Comparison of ENCODE assay signal across 8 mouse cellular contexts in the genomic region with DNA sequence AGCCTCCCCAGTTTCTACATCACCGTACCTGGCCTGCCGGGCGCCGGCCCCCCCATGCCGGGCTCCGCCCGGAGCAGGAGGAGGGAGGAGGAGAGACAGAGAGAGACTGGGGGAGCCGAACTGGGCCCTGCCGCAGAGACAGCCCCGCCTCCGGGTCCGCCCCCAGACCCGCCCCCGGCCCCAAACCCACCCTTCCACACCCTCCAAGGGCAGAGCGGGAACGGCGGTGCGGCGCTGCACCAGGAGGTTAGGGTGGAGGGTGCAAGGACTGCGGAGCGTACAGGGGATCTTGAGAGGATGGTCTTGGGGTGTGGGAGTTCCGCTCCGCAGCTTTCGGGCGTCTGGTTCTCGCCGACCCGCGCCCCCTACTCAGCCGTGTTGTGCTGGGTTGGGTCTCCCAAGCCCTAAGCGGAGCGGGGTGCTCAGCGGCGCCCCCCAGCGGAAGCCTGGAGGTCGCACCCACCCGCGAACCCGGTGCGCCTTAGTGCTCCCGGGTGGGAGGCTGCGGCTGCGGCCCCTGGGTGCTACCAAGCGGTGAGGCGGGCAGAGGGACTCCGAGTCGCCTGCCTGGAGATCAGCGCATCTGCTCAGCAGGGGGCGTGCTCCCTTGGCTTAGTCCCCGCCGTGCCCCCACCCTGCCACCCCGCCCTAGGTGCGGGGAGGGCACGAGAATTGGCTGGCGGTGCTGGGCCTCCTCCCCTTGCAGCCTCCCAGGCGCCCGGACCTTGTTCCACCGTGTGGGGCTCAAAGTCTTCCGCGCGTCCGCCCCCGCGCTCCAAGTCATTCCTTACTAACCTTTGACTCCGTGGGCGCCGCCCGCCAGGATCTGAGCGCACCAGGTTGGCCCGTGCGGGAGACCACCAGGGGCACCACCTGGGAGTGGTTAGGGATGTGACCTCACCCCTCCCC. TPM values are rescaled to one million over a fixed set of nuclear protein-coding genes. Genes with fewer than 3 reads are reported as not detected.
DNase-seq lines count a peak whose midpoint lies in the region; ATAC-seq lines count a peak whose summit lies in the region.

Gene Nyap1, minus strand, starts transcription at position 585 of the 909 bp plus-strand sequence.

- no peaks in the 10 kb centered on the region for H3K9me3 ChIP-seq in limb, embryonic 13.5 days
- no peaks in the 10 kb centered on the region for H3K9me3 ChIP-seq in midbrain, embryonic 15.5 days

- H3K4me1 ChIP-seq in limb, embryonic 13.5 days = peaks cover 32% of the 10 kb centered on the region
- H3K4me1 ChIP-seq in midbrain, embryonic 15.5 days = peaks cover 43% of the 10 kb centered on the region

- intact Hi-C loops in gastrocnemius, postnatal 36 days (cut with DNase I) = no loop called here

- H3K27me3 ChIP-seq in limb, embryonic 13.5 days = no peaks in the 10 kb centered on the region
- H3K27me3 ChIP-seq in midbrain, embryonic 15.5 days (replicated peaks) = no peaks in the 10 kb centered on the region

- H3K9ac ChIP-seq in limb, embryonic 13.5 days = peak within 1 kb of the TSS; percentile 78
- peak within 1 kb of the TSS; percentile 82 for H3K9ac ChIP-seq in midbrain, embryonic 15.5 days

- ATAC-seq in limb, embryonic 13.5 days (ENCODE audit: low FRiP score, low read depth) = peak; percentile 88
- peak; percentile 87 for ATAC-seq in midbrain, embryonic 15.5 days (replicated peaks)

- WGBS in limb, embryonic 13.5 days = under 1% methylated on average over 65 of the region's 71 CpGs
- WGBS in midbrain, embryonic 15.5 days = under 1% methylated on average over 56 of the region's 71 CpGs

- DNase-seq in heart, adult 11 months = peak; percentile 97
- DNase-seq in heart, adult 8-10 months (ENCODE audit: low spot score) = no peak
- DNase-seq in embryo, embryonic 11 days = peak; percentile 87
- DNase-seq in gastrocnemius, postnatal 36 days = peak; percentile 55 to 70
- peak; percentile 91 for DNase-seq in kidney, adult 11 months
- peak; percentile 86 to 89 for DNase-seq in spleen, postnatal 10 days (ENCODE audit: low spot score in 2 of 2)

- H3K36me3 ChIP-seq in limb, embryonic 13.5 days = peaks cover 17% of the 10 kb centered on the region
- no peaks in the 10 kb centered on the region; the same call in 1 of the 2 replicates for H3K36me3 ChIP-seq in midbrain, embryonic 15.5 days (replicated peaks)

- H3K4me2 ChIP-seq in limb, embryonic 13.5 days (replicated peaks) = peak within 1 kb of the TSS; percentile 93
- H3K4me2 ChIP-seq in midbrain, embryonic 15.5 days = peak within 1 kb of the TSS; percentile 92

- H3K27ac ChIP-seq in limb, embryonic 13.5 days = peak within 1 kb of the TSS; percentile 23; the same call in 1 of the 2 replicates
- H3K27ac ChIP-seq in midbrain, embryonic 15.5 days = peak within 1 kb of the TSS; percentile 87

- peak within 1 kb of the TSS; percentile 65 for H3K4me3 ChIP-seq in limb, embryonic 13.5 days
- H3K4me3 ChIP-seq in midbrain, embryonic 15.5 days = peak within 1 kb of the TSS; percentile 76

RNA-seq across cellular contexts. Expression of gene Nyap1, which starts in this region (rescaled TPM):
- under 1 TPM; 0.35 to 0.89 (median 0.81) TPM for total RNA-seq in heart, adult 8-10 months (2022)
- under 1 TPM; 0.20 to 0.28 TPM for total RNA-seq in gastrocnemius, postnatal 36 days (2021)
- polyA plus RNA-seq in limb, embryonic 13.5 days (2015; fragmentation: Nextera tagmentation; extraction: Ambion mirVana) = 2.9 and 4.0 TPM in 2 replicates
- polyA plus RNA-seq in midbrain, embryonic 15.5 days (2015; fragmentation: Nextera tagmentation; extraction: Ambion mirVana) = 58.6 and 61.2 TPM in 2 replicates

Comparison
In these comparisons a context has a peak if more than half of its experiments do, and no peak if none do; other contexts are left out.
1. RNA of gene Nyap1 (polyA plus RNA-seq): 58.6 to 61.2 TPM in midbrain, embryonic 15.5 days; 2.9 to 4.0 TPM in limb, embryonic 13.5 days; every median in the first group is over 10 times any median in the second.
2. Peak in DNase-seq in gastrocnemius, postnatal 36 days; RNA of the gene not detected or under 1 TPM.